30 mouse cellular contexts compared by ENCODE assay signal in the genomic region with DNA sequence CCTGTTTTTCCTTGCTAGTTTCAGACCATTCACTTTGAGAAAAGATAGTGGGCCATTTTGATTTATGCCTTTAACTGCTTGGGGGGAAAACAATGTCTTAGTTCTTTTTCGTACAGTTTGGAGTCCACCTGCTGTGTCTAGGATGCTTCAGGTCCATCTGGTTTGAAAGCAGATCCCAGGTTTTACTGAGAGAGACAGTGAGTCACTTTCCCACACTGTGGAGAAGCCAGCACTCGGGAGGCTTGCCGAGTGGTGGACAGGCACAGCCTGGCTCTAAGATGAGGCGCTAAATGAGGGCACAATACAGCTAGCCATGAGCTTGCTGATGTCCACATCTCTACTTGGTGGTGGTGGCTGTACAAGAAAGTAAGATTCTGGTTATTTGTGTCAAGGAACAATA.
"Had no signal": no experiment of that assay in that cellular context is flagged by ENCODE, and none has a peak within 500 bp of the region (broad histone marks: within the 10 kb centered on the region; RNA-seq: fewer than 3 reads in every experiment).

No protein-coding gene starts in this region.

- H3K4me3 ChIP-seq: limb, embryonic 10.5 days; limb, embryonic 12.5 days; limb, embryonic 13.5 days; limb, embryonic 15.5 days; liver, embryonic 12.5 days; liver, embryonic 13.5 days; liver, embryonic 15.5 days; lung, embryonic 15.5 days; megakaryocyte, embryonic 14.5 days; midbrain, embryonic 10.5 days; midbrain, embryonic 12.5 days; midbrain, embryonic 13.5 days; midbrain, embryonic 15.5 days; myocyte; neural tube, embryonic 12.5 days had no signal

- ATAC-seq: liver, embryonic 12.5 days; liver, postnatal 0 days; lung, postnatal 0 days; midbrain, embryonic 13.5 days; midbrain, embryonic 15.5 days; midbrain, embryonic 16.5 days had no signal

- H3K27ac ChIP-seq: limb, embryonic 10.5 days; limb, embryonic 12.5 days; limb, embryonic 13.5 days; limb, embryonic 15.5 days; liver, embryonic 12.5 days; liver, embryonic 13.5 days; liver, embryonic 14.5 days; liver, embryonic 15.5 days; lung, embryonic 15.5 days; macrophage; midbrain, embryonic 10.5 days; midbrain, embryonic 12.5 days; midbrain, embryonic 13.5 days; midbrain, embryonic 15.5 days; neural tube, embryonic 12.5 days had no signal

- DNase-seq: left cerebral cortex, postnatal 4 days; liver; liver, embryonic 13.5 days; liver, postnatal 0 days; lung, adult 18-20 months; lung, adult 2 months; lung, embryonic 14.5 days; lung, postnatal 10 days; lung, postnatal 14 days; lung, postnatal 36 days; lung, postnatal 4 days; midbrain, embryonic 14.5 days had no signal
